Mouse (Mus musculus): Measurements from ENCODE around the gene Slc38a8. TPM values are rescaled to one million over a fixed set of nuclear protein-coding genes. Genes with fewer than 3 reads are reported as not detected.

The Slc38a8 gene
- 1.3 and 2.2 TPM in 2 replicates for polyA plus RNA-seq (2012; rRNA removed)

DNA sequence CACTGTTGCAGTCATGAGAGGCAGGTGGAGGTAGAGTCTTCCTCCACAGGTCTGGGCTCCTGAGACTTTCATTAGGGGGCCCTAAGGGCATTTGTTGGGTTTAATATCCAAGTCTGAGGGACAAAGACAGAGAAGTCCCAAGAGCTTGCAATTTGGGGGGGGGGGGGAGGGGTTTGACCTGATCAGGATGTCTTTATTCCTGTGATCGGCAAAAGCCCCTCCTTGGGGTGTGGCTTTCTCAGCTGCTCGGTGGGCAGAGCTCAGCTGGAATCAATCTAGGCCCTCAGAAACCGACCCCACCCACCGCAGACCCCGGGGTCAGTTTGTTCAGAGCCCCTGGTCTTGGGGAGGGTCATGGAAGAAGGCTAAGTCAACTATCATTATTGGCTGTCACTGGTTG is at the start of gene Slc38a8:
Gene Slc38a8 (minus strand): TSS at position 101 of the 400 bp plus-strand sequence.

DNA sequence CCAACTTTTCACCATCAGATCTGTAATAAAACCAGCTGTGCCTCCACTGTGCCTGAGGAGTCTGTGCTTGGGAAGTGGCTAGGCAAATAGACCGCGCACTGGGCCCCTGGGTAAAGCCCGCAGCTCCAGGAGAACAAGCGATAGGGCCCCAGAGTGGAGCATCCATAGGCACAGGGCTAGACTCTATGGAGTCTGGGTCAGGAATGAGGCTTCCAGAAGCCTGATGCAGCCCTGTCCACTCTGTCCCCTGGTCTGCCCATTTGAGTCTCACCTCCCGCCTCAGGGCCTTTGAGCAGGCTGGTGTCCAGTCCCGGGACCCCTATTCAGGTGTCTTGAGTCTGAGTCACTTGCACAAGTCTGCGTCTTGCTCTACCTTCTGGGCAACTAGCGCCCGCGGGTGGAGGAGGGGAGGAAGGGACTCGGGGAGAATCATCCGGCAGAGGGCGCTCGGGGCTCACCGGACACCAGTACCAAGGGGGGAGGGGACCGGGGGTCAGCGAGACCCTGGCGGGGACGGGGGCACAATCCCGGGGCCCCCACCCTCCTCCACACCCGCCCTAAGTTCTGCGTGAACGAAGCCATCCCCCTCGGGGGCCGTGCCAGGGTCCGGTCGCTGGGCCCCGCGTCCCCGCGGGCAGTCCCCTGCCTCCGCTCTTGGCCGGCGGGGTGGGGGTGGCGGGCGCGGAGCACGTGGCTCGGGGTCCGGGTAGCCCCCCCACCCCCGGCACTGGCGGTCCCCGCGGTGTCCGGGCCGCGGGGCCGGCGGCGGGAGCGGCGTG is 55.1 kb downstream of the Slc38a8 start, which contains the start of gene Necab2:
Gene Necab2 (plus strand): TSS at position 509 of the 779 bp plus-strand sequence.

DNA sequence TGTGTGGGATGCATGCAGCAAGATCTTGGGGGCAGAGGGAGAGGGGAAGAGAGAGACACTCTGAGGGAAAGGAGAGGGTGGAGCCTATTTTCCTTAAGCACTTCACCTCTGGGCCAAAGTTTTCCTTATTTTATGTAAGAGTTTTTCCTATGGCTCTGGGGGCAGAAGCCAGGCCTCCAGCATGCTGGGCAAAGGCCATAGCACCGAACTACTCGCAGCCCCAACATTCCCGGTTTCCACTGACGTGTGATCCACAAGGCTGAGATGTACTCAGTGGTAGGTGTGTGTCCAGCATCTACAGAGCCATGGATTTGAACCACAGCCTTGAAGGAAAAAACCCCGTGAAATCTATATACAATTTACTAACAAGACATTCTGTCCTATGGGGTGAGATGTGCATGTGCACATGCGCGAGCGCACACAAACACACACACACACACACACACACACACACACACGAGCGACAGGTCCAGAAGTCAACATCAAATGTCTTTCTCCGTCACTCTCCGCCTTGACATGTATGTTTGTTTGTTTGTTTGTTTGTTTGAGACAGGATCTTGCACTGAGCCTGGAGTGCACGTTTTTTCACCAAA is 67.8 kb downstream of the Slc38a8 start, which contains the start of gene Osgin1:
Gene Osgin1 (plus strand): TSS at position 543 of the 593 bp plus-strand sequence.

Other genes with a start within 250 kb of the Slc38a8 start
- gene Hsbp1, start 157.2 kb downstream of the Slc38a8 start, polyA plus RNA-seq (2012; rRNA removed): 105 and 127 TPM in 2 replicates
- 36.2 and 52.1 TPM in 2 replicates for gene Mlycd, start 106.8 kb downstream of the Slc38a8 start, polyA plus RNA-seq (2012; rRNA removed)
- gene Osgin1, start 67.6 kb downstream of the Slc38a8 start, polyA plus RNA-seq (2012; rRNA removed): 30.0 and 42.2 TPM in 2 replicates
- gene Necab2, start 55.0 kb downstream of the Slc38a8 start, polyA plus RNA-seq (2012; rRNA removed): 2.9 and 3.3 TPM in 2 replicates
- 121 and 142 TPM in 2 replicates for gene Mbtps1, start 57.0 kb upstream of the Slc38a8 start, polyA plus RNA-seq (2012; rRNA removed)
- gene Hsdl1, start 73.5 kb upstream of the Slc38a8 start, polyA plus RNA-seq (2012; rRNA removed): 31.8 and 33.5 TPM in 2 replicates
- gene Dnaaf1, start 73.5 kb upstream of the Slc38a8 start, polyA plus RNA-seq (2012; rRNA removed): 6.9 and 7.4 TPM in 2 replicates
- 42.3 and 49.9 TPM in 2 replicates for gene Taf1c, start 103.5 kb upstream of the Slc38a8 start, polyA plus RNA-seq (2012; rRNA removed)
- gene Adad2, start 111.0 kb upstream of the Slc38a8 start, polyA plus RNA-seq (2012; rRNA removed): 1.7 and 2.3 TPM in 2 replicates
- 2.3 and 4.2 TPM in 2 replicates for gene Kcng4, start 134.0 kb upstream of the Slc38a8 start, polyA plus RNA-seq (2012; rRNA removed)
- gene Wfdc1, start 164.7 kb upstream of the Slc38a8 start, polyA plus RNA-seq (2012; rRNA removed): 129 and 167 TPM in 2 replicates
- 3.8 and 5.0 TPM in 2 replicates for gene Atp2c2, start 198.3 kb upstream of the Slc38a8 start, polyA plus RNA-seq (2012; rRNA removed)

Measured in ovary, adult 2 months (tissue).